Mouse (Mus musculus) midbrain, postnatal 0 days (tissue): Measurements from ENCODE around the gene Gpr18. TPM values are rescaled to one million over a fixed set of nuclear protein-coding genes. Genes with fewer than 3 reads are reported as not detected.

Source experiments
- ATAC-seq: fragments of 200-750 bp; cut with Nextera tagmentation; 2 replicates; pipeline ENCODE4 v1.8.0; 2017; ENCODE audit warnings: moderate number of reproducible peaks, mild to moderate bottlenecking, moderate TSS enrichment, moderate library complexity; ENCODE audit not compliant: low FRiP score
- DNase-seq: peaks from one replicate; pipeline ENCODE4 v3.0.0-alpha.2; 2015; ENCODE audit warnings: low spot score
- H3K27ac ChIP-seq: fragments of 300-500 bp; sonication (generic); 2 replicates; pipeline ENCODE4 v1.5.1; 2014; ENCODE audit warnings: low read depth, mild to moderate bottlenecking, low read length, mixed read lengths
- H3K27me3 ChIP-seq: fragments of 300-500 bp; sonication (generic); 2 replicates; pipeline ENCODE4 v1.6.1; 2014; ENCODE audit warnings: low read length, control low read depth, mixed read lengths; ENCODE audit not compliant: insufficient read depth
- H3K36me3 ChIP-seq: fragments of 300-500 bp; sonication (generic); 2 replicates; pipeline ENCODE4 v1.6.1; 2014; ENCODE audit warnings: low read length, control low read depth, mixed read lengths; ENCODE audit not compliant: insufficient read depth
- H3K4me1 ChIP-seq: fragments of 300-500 bp; sonication (generic); 2 replicates; pipeline ENCODE4 v1.6.1; 2014; ENCODE audit warnings: mild to moderate bottlenecking, control low read depth, antibody characterized with exemption, low read length, mixed read lengths; ENCODE audit not compliant: insufficient read depth
- H3K4me2 ChIP-seq: fragments of 300-500 bp; sonication (generic); 2 replicates; pipeline ENCODE4 v1.6.1; 2014; ENCODE audit warnings: low read depth, mild to moderate bottlenecking, low read length, mixed read lengths; ENCODE audit not compliant: poor library complexity, severe bottlenecking
- H3K4me3 ChIP-seq: fragments of 300-500 bp; sonication (generic); 2 replicates; pipeline ENCODE4 v1.5.1; 2014; ENCODE audit warnings: low read depth, mild to moderate bottlenecking, low read length, moderate library complexity
- H3K9ac ChIP-seq: fragments of 300-500 bp; sonication (generic); replicated peaks from 2 replicates; pipeline ENCODE4 v1.6.1; 2014; ENCODE audit warnings: mild to moderate bottlenecking, low read length, moderate library complexity, mixed read lengths; ENCODE audit not compliant: poor library complexity, severe bottlenecking
- H3K9me3 ChIP-seq: fragments of 300-500 bp; sonication (generic); 2 replicates; pipeline ENCODE4 v1.6.1; 2016; ENCODE audit warnings: low read length, control low read depth
- CTCF ChIP-seq: IDR thresholded peaks from 2 replicates; pipeline ENCODE4 v1.5.1; 2016; ENCODE audit warnings: antibody characterized with exemption, mild to moderate bottlenecking
- WGBS: fragments of 180-500 bp; shearing (Covaris S2); extraction: QIAGEN DNeasy Blood & Tissue Kit; methylation state at CpG from one replicate; pipeline ENCODE4 v1.1.7; 2014; 5-methylcytosine and 5-hydroxymethylcytosine counted together
- polyA plus RNA-seq: library from polyadenylated mRNA; unstranded; fragments of >200 nt; fragmentation: Nextera tagmentation; extraction: Ambion mirVana; gene quantifications from 2 replicates; pipeline ENCODE4 v1.2.1, GENCODE M21; 2015
- total RNA-seq: library from RNA; depleted of rRNA; stranded (reverse); fragments of >200 nt; gene quantifications from 2 replicates; pipeline ENCODE4 v1.2.3, GENCODE M21; 2014

Gene Gpr18
- total and polyA plus RNA-seq, 2 experiments from 2014 or later, result 0.10 TPM; not detected in 1

GRCm38 (mm10) chr14:121958041-121958750, 42.6 kb upstream of the Gpr18 start:
- Histone ChIP-seq H3K4me2 (no peak overlapping the region), H3K27ac (no peak overlapping the region), H3K9ac (no peak overlapping the region), H3K4me1 (no peaks in the 10 kb centered on the region), H3K27me3 (no peaks in the 10 kb centered on the region), H3K36me3 (peaks cover 3% of the 10 kb centered on the region; the same call in 1 of the 2 replicates), H3K9me3 (no peaks in the 10 kb centered on the region), H3K4me3 (no peak overlapping the region)
- ATAC-seq, result no peak
- DNase-seq, result no peak
- TF ChIP-seq CTCF, result no peak
- WGBS, result 89% methylated on average over 3 of the region's 3 CpGs

- no peak for ATAC-seq
These were observed 41.7 kb upstream of the Gpr18 start for GRCm38 (mm10) chr14:121957176-121957871.

GRCm38 (mm10) chr14:121956291-121956690, 40.7 kb upstream of the Gpr18 start:
- no peak for ATAC-seq
- Histone ChIP-seq H3K4me2 (no peak overlapping the region), H3K9me3 (no peaks in the 10 kb centered on the region), H3K4me1 (no peaks in the 10 kb centered on the region), H3K27me3 (no peaks in the 10 kb centered on the region), H3K9ac (no peak overlapping the region), H3K4me3 (no peak overlapping the region), H3K36me3 (peaks cover 3% of the 10 kb centered on the region; the same call in 1 of the 2 replicates), H3K27ac (no peak overlapping the region)
- 92% methylated on average over 5 of the region's 5 CpGs for WGBS
- TF ChIP-seq CTCF, result no peak
- DNase-seq, result no peak

More at GRCm38 (mm10) chr14:121957176-121957871, 41.7 kb upstream of the Gpr18 start:
- no peaks in the 10 kb centered on the region for H3K4me1 ChIP-seq
- DNase-seq, result no peak
- no peaks in the 10 kb centered on the region for H3K9me3 ChIP-seq
- TF ChIP-seq CTCF, result no peak
- peaks cover 3% of the 10 kb centered on the region; the same call in 1 of the 2 replicates for H3K36me3 ChIP-seq
- 90% methylated on average over 10 of the region's 10 CpGs for WGBS
- no peak overlapping the region for H3K4me3 ChIP-seq
- no peak overlapping the region for H3K27ac ChIP-seq
- H3K4me2 ChIP-seq, result no peak overlapping the region
- H3K27me3 ChIP-seq, result no peaks in the 10 kb centered on the region
- no peak overlapping the region for H3K9ac ChIP-seq

DNA sequence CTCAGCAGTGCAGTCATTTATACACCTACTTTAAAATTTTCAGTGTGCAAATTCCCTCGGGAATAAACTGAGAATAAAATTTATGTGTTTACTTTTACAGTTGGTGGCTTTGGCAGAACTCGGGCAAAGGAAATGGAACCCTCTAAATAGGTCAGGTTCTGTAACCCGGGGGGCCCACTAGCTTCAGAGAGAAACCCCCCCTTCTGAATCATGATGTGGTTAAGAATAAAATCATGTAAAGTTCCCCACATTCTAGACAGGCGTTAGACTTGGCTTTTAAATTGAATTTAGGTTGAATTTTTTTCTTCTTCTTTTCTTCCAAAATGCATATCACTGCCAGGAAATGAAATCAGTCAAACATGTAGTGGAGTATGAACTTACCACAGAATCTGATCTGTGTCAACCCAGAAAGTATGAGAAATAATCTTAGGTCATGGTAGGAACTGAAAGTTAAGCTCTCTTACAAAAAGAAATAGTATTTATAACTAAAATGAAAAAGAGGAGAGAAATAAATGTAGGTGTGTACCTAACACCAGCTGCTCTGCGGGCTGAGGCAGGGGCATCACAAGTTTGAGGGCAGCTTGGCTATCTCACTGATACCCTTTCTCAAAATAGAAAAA, 39.7 kb upstream of the Gpr18 start:
- 86% methylated on average over 5 of the region's 5 CpGs for WGBS
- Histone ChIP-seq H3K4me2 (no peak overlapping the region), H3K9me3 (no peaks in the 10 kb centered on the region), H3K27ac (no peak overlapping the region), H3K4me1 (no peaks in the 10 kb centered on the region), H3K27me3 (no peaks in the 10 kb centered on the region), H3K9ac (no peak overlapping the region), H3K4me3 (no peak overlapping the region), H3K36me3 (peaks cover 3% of the 10 kb centered on the region; the same call in 1 of the 2 replicates)
- no peak for ATAC-seq
- TF ChIP-seq CTCF, result no peak
- no peak for DNase-seq

GRCm38 (mm10) chr14:121954608-121955007, 39.0 kb upstream of the Gpr18 start:
- no peak overlapping the region for H3K9ac ChIP-seq
- no peaks in the 10 kb centered on the region for H3K4me1 ChIP-seq
- peaks cover 3% of the 10 kb centered on the region; the same call in 1 of the 2 replicates for H3K36me3 ChIP-seq
- no peak overlapping the region for H3K4me2 ChIP-seq
- H3K27me3 ChIP-seq, result no peaks in the 10 kb centered on the region
- TF ChIP-seq CTCF, result no peak
- H3K4me3 ChIP-seq, result no peak overlapping the region
- ATAC-seq, result no peak
- H3K27ac ChIP-seq, result no peak overlapping the region
- WGBS, result 97% methylated on average over 12 of the region's 12 CpGs
- H3K9me3 ChIP-seq, result no peaks in the 10 kb centered on the region
- no peak for DNase-seq
